In the genomic region with DNA sequence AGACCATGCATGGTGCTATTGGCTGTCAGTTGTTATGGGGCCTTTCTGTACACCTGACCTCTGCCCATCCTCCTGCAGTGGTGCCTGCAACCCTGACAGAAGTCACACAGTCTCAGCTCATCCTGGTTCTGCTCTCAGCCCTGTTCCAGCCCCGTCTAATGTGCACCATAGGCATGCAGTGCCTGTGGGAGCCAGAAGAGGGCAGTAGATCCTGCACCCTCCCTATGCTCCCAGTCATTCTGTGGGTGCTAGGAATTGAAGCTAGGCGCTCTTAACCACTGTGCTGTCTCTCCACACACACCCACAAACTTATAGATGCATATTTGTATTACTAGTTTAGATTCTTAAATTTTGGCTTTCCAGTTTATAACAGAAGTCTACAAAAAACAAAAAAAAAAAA, we compare ENCODE assay signal across 9 mouse cellular contexts. TPM values are rescaled to one million over a fixed set of nuclear protein-coding genes. Genes with fewer than 3 reads are reported as not detected.
DNase-seq lines count a peak whose midpoint lies in the region; ATAC-seq and TF ChIP-seq lines count a peak whose summit lies in the region.
"Had no signal": no experiment of that assay in that cellular context is flagged by ENCODE, and none has a peak within 500 bp of the region (broad histone marks: within the 10 kb centered on the region; RNA-seq: fewer than 3 reads in every experiment).

No protein-coding gene starts in this region.

- no peak overlapping the region for H3K9ac ChIP-seq in stomach, postnatal 0 days (ENCODE audit: low read length)

- no peaks in the 10 kb centered on the region for H3K36me3 ChIP-seq in kidney, adult 2 months (ENCODE audit: control insufficient read depth, insufficient read depth, low read length)
- H3K36me3 ChIP-seq in G1E (replicated peaks), result no peaks in the 10 kb centered on the region
- H3K36me3 ChIP-seq in stomach, postnatal 0 days (ENCODE audit: control insufficient read depth, insufficient read depth, low read length), result peaks cover 5% of the 10 kb centered on the region; the same call in 1 of the 2 replicates

- no peaks in the 10 kb centered on the region for H3K27me3 ChIP-seq in kidney, adult 2 months (replicated peaks; ENCODE audit: control insufficient read depth, insufficient read depth, low read length)
- peaks cover 6% of the 10 kb centered on the region; the same call in 1 of the 2 replicates for H3K27me3 ChIP-seq in G1E (ENCODE audit: insufficient read depth, low read length)
- no peaks in the 10 kb centered on the region for H3K27me3 ChIP-seq in stomach, postnatal 0 days (ENCODE audit: control insufficient read depth, insufficient read depth, low read length)

- H3K4me3 ChIP-seq in kidney, adult 2 months (ENCODE audit: insufficient read depth, low read depth, low read length), result no peak overlapping the region
- no peak overlapping the region for H3K4me3 ChIP-seq in G1E (ENCODE audit: low read depth, low read length)
- H3K4me3 ChIP-seq in stomach, postnatal 0 days (ENCODE audit: low read depth, low read length), result no peak overlapping the region
- H3K4me3 ChIP-seq: erythroblast, embryonic 14.5 days had no signal

- no peak for TF ChIP-seq EP300 in stomach, postnatal 0 days (optimal IDR thresholded peaks at IDR 0.05)

- TF ChIP-seq POLR2A in kidney, adult 2 months (IDR thresholded peaks at IDR 0.05; ENCODE audit: low read depth, low read length), result no peak

- H3K9me3 ChIP-seq in G1E (replicated peaks), result no peaks in the 10 kb centered on the region
- no peaks in the 10 kb centered on the region for H3K9me3 ChIP-seq in stomach, postnatal 0 days (ENCODE audit: control insufficient read depth, low read length)

- peak; percentile 45 for DNase-seq in kidney, adult 2 months
- no peak for DNase-seq in kidney, adult 11 months
- DNase-seq in G1E (ENCODE audit: low spot score), result peak; percentile 35
- peak; percentile 37 for DNase-seq in embryo, embryonic 10.5 days (ENCODE audit: low spot score)
- DNase-seq in kidney, postnatal 4 days, result peak; percentile 58 to 66
- DNase-seq in stomach, postnatal 0 days (ENCODE audit: low spot score), result peak; percentile 58
- no peak for DNase-seq in neural tube, embryonic 10.5 days (ENCODE audit: extremely low spot score, low spot score)
- no peak for DNase-seq in cerebellum, adult 11 months

- H3K4me1 ChIP-seq in kidney, adult 2 months (ENCODE audit: control insufficient read depth, insufficient read depth, low read length), result no peaks in the 10 kb centered on the region
- no peaks in the 10 kb centered on the region for H3K4me1 ChIP-seq in G1E (ENCODE audit: insufficient read depth, low read depth, low read length)
- H3K4me1 ChIP-seq in stomach, postnatal 0 days (replicated peaks; ENCODE audit: control insufficient read depth, insufficient read depth), result no peaks in the 10 kb centered on the region

- no peak overlapping the region for H3K4me2 ChIP-seq in stomach, postnatal 0 days (replicated peaks; ENCODE audit: low read depth)

- TF ChIP-seq CTCF in kidney, adult 2 months (conservative IDR thresholded peaks at IDR 0.05; ENCODE audit: insufficient read depth, insufficient read length, low read depth, low read length), result peak; percentile 76
- TF ChIP-seq CTCF in G1E (IDR thresholded peaks at IDR 0.05; ENCODE audit: low read depth, low read length), result peak; percentile 88
- TF ChIP-seq CTCF in stomach, postnatal 0 days (IDR thresholded peaks at IDR 0.05; ENCODE audit: low read depth), result peak; percentile 81

- 81% methylated on average over 2 of the region's 2 CpGs for WGBS in kidney, adult 2 months
- WGBS in stomach, postnatal 0 days, result 71% methylated on average over 2 of the region's 2 CpGs

- peak; percentile 22; the same call in 1 of the 2 replicates for ATAC-seq in G1E (ENCODE audit: extremely low read depth, insufficient number of reproducible peaks, low FRiP score, poor library complexity, severe bottlenecking)
- peak; percentile 57; the same call in 1 of the 2 replicates for ATAC-seq in stomach, postnatal 0 days (ENCODE audit: low FRiP score, low TSS enrichment)

- H3K27ac ChIP-seq in kidney, adult 2 months (ENCODE audit: insufficient read depth, low read depth, low read length), result no peak overlapping the region; the same call in 1 of the 2 replicates
- no peak overlapping the region for H3K27ac ChIP-seq in stomach, postnatal 0 days (replicated peaks)

RNA-seq across cellular contexts. Expression of a gene that starts 42.6 kb away (rescaled TPM):
- 5.7 and 6.4 TPM in 2 replicates for polyA plus RNA-seq in kidney, adult 2 months (2012; rRNA removed)
- total RNA-seq in G1E (2014; fragmentation: Nextera tagmentation), result 4.7 and 6.3 TPM in 2 replicates
- 8.7 and 10.5 TPM in 2 replicates for total RNA-seq in G1E (2017)
- polyA plus RNA-seq in G1E (2012), result 0.44 and 0.49 TPM in 2 replicates
- polyA plus RNA-seq in stomach, postnatal 0 days (2015; fragmentation: Nextera tagmentation; extraction: Ambion mirVana), result 2.4 and 2.7 TPM in 2 replicates
- polyA plus RNA-seq: erythroblast, embryonic 14.5 days had no signal

RNA-seq across cellular contexts. Expression of a gene that starts 49.5 kb away (rescaled TPM):
- 24.8 and 25.2 TPM in 2 replicates for polyA plus RNA-seq in kidney, adult 2 months (2012; rRNA removed)
- total RNA-seq in G1E (2014; fragmentation: Nextera tagmentation) (4.7 TPM in 1 of 2 replicates, not detected in the other), G1E (2017) (0.12 and 0.49 TPM in 2 replicates)
- 0.07 and 0.13 TPM in 2 replicates for polyA plus RNA-seq in G1E (2012)
- 13.8 and 14.9 TPM in 2 replicates for polyA plus RNA-seq in stomach, postnatal 0 days (2015; fragmentation: Nextera tagmentation; extraction: Ambion mirVana)

Comparison
In these comparisons a context has a peak if more than half of its experiments do, and no peak if none do; other contexts are left out.
1. DNase-seq: peak in kidney, adult 2 months (single experiment), G1E (single experiment), embryo, embryonic 10.5 days (single experiment), kidney, postnatal 4 days (2 of 2) and stomach, postnatal 0 days (single experiment); none in kidney, adult 11 months (single experiment), neural tube, embryonic 10.5 days (single experiment) and cerebellum, adult 11 months (single experiment).
2. RNA of a gene that starts 49.5 kb away (polyA plus RNA-seq): 24.8 to 25.2 TPM in kidney, adult 2 months and 13.8 to 14.9 TPM in stomach, postnatal 0 days; 0.07 to 0.13 TPM in G1E; every median in the first group is over 10 times any median in the second.
3. Peak in every context shown above with its lines, with median percentiles within 50 percentile points of each other: CTCF ChIP-seq.